Mouse (Mus musculus): ENCODE results near the gene Hipk2. TPM values are rescaled to one million over a fixed set of nuclear protein-coding genes. Genes with fewer than 3 reads are reported as not detected.

The Hipk2 gene
- polyA plus RNA-seq, 1 experiment from 2014 or later: 12.7 TPM

- Histone ChIP-seq H3K36me3 (replicated peaks; ENCODE audit: control insufficient read depth, insufficient read depth, low read depth, low read length) (no peaks in the 10 kb centered on the region), H3K4me1 (ENCODE audit: control insufficient read depth, insufficient read depth, low read length) (no peaks in the 10 kb centered on the region), H3K4me2 (ENCODE audit: low read depth, low read length) (no peak overlapping the region), H3K4me3 (ENCODE audit: low read depth, low read length) (no peak overlapping the region), H3K9ac (replicated peaks; ENCODE audit: low read length) (no peak overlapping the region), H3K9me3 (replicated peaks; ENCODE audit: control insufficient read depth, low read length) (no peaks in the 10 kb centered on the region), H3K27me3 (ENCODE audit: control insufficient read depth, insufficient read depth, low read length) (no peaks in the 10 kb centered on the region), H3K27ac (replicated peaks; ENCODE audit: low read depth, low read length) (no peak overlapping the region)
- no peak for ATAC-seq (replicated peaks; ENCODE audit: insufficient number of reproducible peaks, low FRiP score, low TSS enrichment, low read depth)
- no peak for DNase-seq (ENCODE audit: low spot score)
- 89% methylated on average over 3 of the region's 3 CpGs for WGBS
Observed at GRCm38 (mm10) chr6:38795096-38795816, 80.7 kb downstream of the Hipk2 start.

- Histone ChIP-seq H3K27ac (replicated peaks; ENCODE audit: low read depth, low read length) (no peak overlapping the region), H3K36me3 (replicated peaks; ENCODE audit: control insufficient read depth, insufficient read depth, low read depth, low read length) (no peaks in the 10 kb centered on the region), H3K9ac (replicated peaks; ENCODE audit: low read length) (no peak overlapping the region), H3K4me2 (ENCODE audit: low read depth, low read length) (no peak overlapping the region), H3K27me3 (ENCODE audit: control insufficient read depth, insufficient read depth, low read length) (no peaks in the 10 kb centered on the region), H3K9me3 (replicated peaks; ENCODE audit: control insufficient read depth, low read length) (no peaks in the 10 kb centered on the region), H3K4me3 (ENCODE audit: low read depth, low read length) (no peak overlapping the region), H3K4me1 (ENCODE audit: control insufficient read depth, insufficient read depth, low read length) (no peaks in the 10 kb centered on the region)
- WGBS: 96% methylated on average over 3 of the region's 3 CpGs
- no peak for DNase-seq (ENCODE audit: low spot score)
- ATAC-seq (replicated peaks; ENCODE audit: insufficient number of reproducible peaks, low FRiP score, low TSS enrichment, low read depth): no peak
Observed at GRCm38 (mm10) chr6:38792966-38793365, 83.0 kb downstream of the Hipk2 start.

- H3K27me3 ChIP-seq (ENCODE audit: control insufficient read depth, insufficient read depth, low read length): no peaks in the 10 kb centered on the region
- no peaks in the 10 kb centered on the region for H3K9me3 ChIP-seq (replicated peaks; ENCODE audit: control insufficient read depth, low read length)
- WGBS: 81% methylated on average over 5 of the region's 5 CpGs
- H3K36me3 ChIP-seq (replicated peaks; ENCODE audit: control insufficient read depth, insufficient read depth, low read depth, low read length): no peaks in the 10 kb centered on the region
- no peak overlapping the region for H3K9ac ChIP-seq (replicated peaks; ENCODE audit: low read length)
- no peak overlapping the region for H3K27ac ChIP-seq (replicated peaks; ENCODE audit: low read depth, low read length)
- no peak overlapping the region for H3K4me2 ChIP-seq (ENCODE audit: low read depth, low read length)
- DNase-seq (ENCODE audit: low spot score): no peak
- H3K4me1 ChIP-seq (ENCODE audit: control insufficient read depth, insufficient read depth, low read length): no peaks in the 10 kb centered on the region; the same call in 1 of the 2 replicates
- ATAC-seq (replicated peaks; ENCODE audit: insufficient number of reproducible peaks, low FRiP score, low TSS enrichment, low read depth): no peak
- no peak overlapping the region for H3K4me3 ChIP-seq (ENCODE audit: low read depth, low read length)
Observed at GRCm38 (mm10) chr6:38789221-38789810, 86.6 kb downstream of the Hipk2 start.

GRCm38 (mm10) chr6:38787811-38788509 lies 88.0 kb downstream of the Hipk2 start:
- ATAC-seq (replicated peaks; ENCODE audit: insufficient number of reproducible peaks, low FRiP score, low TSS enrichment, low read depth): no peak
- Histone ChIP-seq H3K4me2 (ENCODE audit: low read depth, low read length) (no peak overlapping the region), H3K27me3 (ENCODE audit: control insufficient read depth, insufficient read depth, low read length) (no peaks in the 10 kb centered on the region), H3K36me3 (replicated peaks; ENCODE audit: control insufficient read depth, insufficient read depth, low read depth, low read length) (no peaks in the 10 kb centered on the region), H3K4me3 (ENCODE audit: low read depth, low read length) (no peak overlapping the region), H3K4me1 (ENCODE audit: control insufficient read depth, insufficient read depth, low read length) (no peaks in the 10 kb centered on the region; the same call in 1 of the 2 replicates), H3K9ac (replicated peaks; ENCODE audit: low read length) (no peak overlapping the region), H3K9me3 (replicated peaks; ENCODE audit: control insufficient read depth, low read length) (no peaks in the 10 kb centered on the region), H3K27ac (replicated peaks; ENCODE audit: low read depth, low read length) (no peak overlapping the region)
- no peak for DNase-seq (ENCODE audit: low spot score)
- WGBS: 91% methylated on average over 6 of the region's 6 CpGs

GRCm38 (mm10) chr6:38787134-38787533 lies 88.8 kb downstream of the Hipk2 start:
- Histone ChIP-seq H3K36me3 (replicated peaks; ENCODE audit: control insufficient read depth, insufficient read depth, low read depth, low read length) (no peaks in the 10 kb centered on the region), H3K27ac (replicated peaks; ENCODE audit: low read depth, low read length) (no peak overlapping the region), H3K4me1 (ENCODE audit: control insufficient read depth, insufficient read depth, low read length) (no peaks in the 10 kb centered on the region; the same call in 1 of the 2 replicates), H3K4me3 (ENCODE audit: low read depth, low read length) (no peak overlapping the region), H3K9ac (replicated peaks; ENCODE audit: low read length) (no peak overlapping the region), H3K27me3 (ENCODE audit: control insufficient read depth, insufficient read depth, low read length) (no peaks in the 10 kb centered on the region), H3K9me3 (replicated peaks; ENCODE audit: control insufficient read depth, low read length) (no peaks in the 10 kb centered on the region), H3K4me2 (ENCODE audit: low read depth, low read length) (no peak overlapping the region)
- 53% methylated on average over 1 of the region's 1 CpGs for WGBS
- no peak for ATAC-seq (replicated peaks; ENCODE audit: insufficient number of reproducible peaks, low FRiP score, low TSS enrichment, low read depth)
- no peak for DNase-seq (ENCODE audit: low spot score)

GRCm38 (mm10) chr6:38785747-38786146 lies 90.2 kb downstream of the Hipk2 start:
- no peak overlapping the region for H3K4me2 ChIP-seq (ENCODE audit: low read depth, low read length)
- H3K4me1 ChIP-seq (ENCODE audit: control insufficient read depth, insufficient read depth, low read length): no peaks in the 10 kb centered on the region; the same call in 1 of the 2 replicates
- H3K27ac ChIP-seq (replicated peaks; ENCODE audit: low read depth, low read length): no peak overlapping the region
- H3K9me3 ChIP-seq (replicated peaks; ENCODE audit: control insufficient read depth, low read length): no peaks in the 10 kb centered on the region
- no peak for ATAC-seq (replicated peaks; ENCODE audit: insufficient number of reproducible peaks, low FRiP score, low TSS enrichment, low read depth)
- 89% methylated on average over 1 of the region's 1 CpGs for WGBS
- H3K4me3 ChIP-seq (ENCODE audit: low read depth, low read length): no peak overlapping the region
- no peaks in the 10 kb centered on the region for H3K36me3 ChIP-seq (replicated peaks; ENCODE audit: control insufficient read depth, insufficient read depth, low read depth, low read length)
- H3K9ac ChIP-seq (replicated peaks; ENCODE audit: low read length): no peak overlapping the region
- DNase-seq (ENCODE audit: low spot score): no peak
- no peaks in the 10 kb centered on the region for H3K27me3 ChIP-seq (ENCODE audit: control insufficient read depth, insufficient read depth, low read length)

- ATAC-seq (replicated peaks; ENCODE audit: insufficient number of reproducible peaks, low FRiP score, low TSS enrichment, low read depth) (no peak), DNase-seq (ENCODE audit: low spot score) (no peak)
- Histone ChIP-seq H3K9me3 (replicated peaks; ENCODE audit: control insufficient read depth, low read length) (no peaks in the 10 kb centered on the region), H3K9ac (replicated peaks; ENCODE audit: low read length) (no peak overlapping the region), H3K4me1 (ENCODE audit: control insufficient read depth, insufficient read depth, low read length) (no peaks in the 10 kb centered on the region), H3K4me3 (ENCODE audit: low read depth, low read length) (no peak overlapping the region), H3K36me3 (replicated peaks; ENCODE audit: control insufficient read depth, insufficient read depth, low read depth, low read length) (no peaks in the 10 kb centered on the region), H3K27ac (replicated peaks; ENCODE audit: low read depth, low read length) (no peak overlapping the region), H3K4me2 (ENCODE audit: low read depth, low read length) (no peak overlapping the region), H3K27me3 (ENCODE audit: control insufficient read depth, insufficient read depth, low read length) (no peaks in the 10 kb centered on the region)
- WGBS: 95% methylated on average over 7 of the region's 7 CpGs
Observed at GRCm38 (mm10) chr6:38779411-38779810, 96.6 kb downstream of the Hipk2 start.

GRCm38 (mm10) chr6:38778887-38779286 lies 97.1 kb downstream of the Hipk2 start:
- H3K9me3 ChIP-seq (replicated peaks; ENCODE audit: control insufficient read depth, low read length): no peaks in the 10 kb centered on the region
- no peak overlapping the region for H3K4me2 ChIP-seq (ENCODE audit: low read depth, low read length)
- no peaks in the 10 kb centered on the region for H3K4me1 ChIP-seq (ENCODE audit: control insufficient read depth, insufficient read depth, low read length)
- H3K27ac ChIP-seq (replicated peaks; ENCODE audit: low read depth, low read length): no peak overlapping the region
- DNase-seq (ENCODE audit: low spot score) (no peak), ATAC-seq (replicated peaks; ENCODE audit: insufficient number of reproducible peaks, low FRiP score, low TSS enrichment, low read depth) (no peak)
- no peak overlapping the region for H3K9ac ChIP-seq (replicated peaks; ENCODE audit: low read length)
- no peaks in the 10 kb centered on the region for H3K27me3 ChIP-seq (ENCODE audit: control insufficient read depth, insufficient read depth, low read length)
- H3K4me3 ChIP-seq (ENCODE audit: low read depth, low read length): no peak overlapping the region
- H3K36me3 ChIP-seq (replicated peaks; ENCODE audit: control insufficient read depth, insufficient read depth, low read depth, low read length): no peaks in the 10 kb centered on the region

All from embryonic facial prominence, embryonic 11.5 days (tissue).